Mouse (Mus musculus) neural tube, embryonic 11.5 days (tissue): ENCODE data around the gene Galnt6. TPM values are rescaled to one million over a fixed set of nuclear protein-coding genes. Genes with fewer than 3 reads are reported as not detected.
A peak's percentile ranks its signal among the peaks of the same experiment; 100 is the strongest.

Source experiments
- ATAC-seq: fragments of 200-750 bp; cut with Nextera tagmentation; 2 replicates; pipeline ENCODE4 v1.8.0; 2017; ENCODE audit warnings: moderate number of reproducible peaks, mild to moderate bottlenecking, moderate TSS enrichment, moderate library complexity; ENCODE audit not compliant: insufficient read depth, low FRiP score, low TSS enrichment
- DNase-seq: peaks from one replicate; pipeline ENCODE4 v3.0.0-alpha.2; 2015; ENCODE audit warnings: low spot score
- H3K27ac ChIP-seq: fragments of 300-500 bp; sonication (generic); 2 replicates; pipeline ENCODE4 v1.5.1; 2014; ENCODE audit warnings: low read depth, mild to moderate bottlenecking, low read length
- H3K27me3 ChIP-seq: fragments of 300-500 bp; sonication (generic); 2 replicates; pipeline ENCODE4 v1.6.1; 2014; ENCODE audit warnings: mild to moderate bottlenecking, low read length, mixed read lengths; ENCODE audit not compliant: control insufficient read depth, insufficient read depth
- H3K36me3 ChIP-seq: fragments of 300-500 bp; sonication (generic); 2 replicates; pipeline ENCODE4 v1.6.1; 2014; ENCODE audit warnings: mild to moderate bottlenecking, low read length, moderate library complexity, mixed read lengths; ENCODE audit not compliant: control insufficient read depth, insufficient read depth
- H3K4me1 ChIP-seq: fragments of 300-500 bp; sonication (generic); 2 replicates; pipeline ENCODE4 v1.6.1; 2014; ENCODE audit warnings: low read length, mixed read lengths; ENCODE audit not compliant: control insufficient read depth, insufficient read depth
- H3K4me2 ChIP-seq: fragments of 300-500 bp; sonication (generic); 2 replicates; pipeline ENCODE4 v1.6.1; 2014; ENCODE audit warnings: low read depth, mild to moderate bottlenecking, moderate library complexity
- H3K4me3 ChIP-seq: fragments of 300-500 bp; sonication (generic); 2 replicates; pipeline ENCODE4 v1.5.1; 2014; ENCODE audit warnings: low read depth, low read length
- H3K9ac ChIP-seq: fragments of 300-500 bp; sonication (generic); 2 replicates; pipeline ENCODE4 v1.6.1; 2014; ENCODE audit warnings: mild to moderate bottlenecking, low read length
- H3K9me3 ChIP-seq: fragments of 300-500 bp; sonication (generic); 2 replicates; pipeline ENCODE4 v1.6.1; 2016; ENCODE audit warnings: low read length; ENCODE audit not compliant: control insufficient read depth
- WGBS: fragments of 180-500 bp; shearing (Covaris S2); extraction: QIAGEN DNeasy Blood & Tissue Kit; methylation state at CpG from one replicate; pipeline ENCODE4 v1.1.7; 2014; 5-methylcytosine and 5-hydroxymethylcytosine counted together
- polyA plus RNA-seq: library from polyadenylated mRNA; unstranded; fragments of >200 nt; fragmentation: Nextera tagmentation; extraction: Ambion mirVana; gene quantifications from 2 replicates; pipeline ENCODE4 v1.2.1, GENCODE M21; 2014

Galnt6 gene
- polyA plus RNA-seq, 1 experiment from 2014 or later = 0.11 TPM

GRCm38 (mm10) chr15:100732580-100732979 is 3.4 kb upstream of the Galnt6 start:
- Histone ChIP-seq H3K9me3 (no peaks in the 10 kb centered on the region), H3K27me3 (peaks cover 30% of the 10 kb centered on the region), H3K4me3 (no peak overlapping the region), H3K36me3 (no peaks in the 10 kb centered on the region), H3K27ac (no peak overlapping the region), H3K9ac (no peak overlapping the region), H3K4me1 (peaks cover 4% of the 10 kb centered on the region; the same call in 1 of the 2 replicates), H3K4me2 (no peak overlapping the region)
- ATAC-seq (no peak), DNase-seq (no peak)
- 35% methylated on average over 5 of the region's 5 CpGs for WGBS

GRCm38 (mm10) chr15:100731081-100731480 is 1.9 kb upstream of the Galnt6 start:
- no peak overlapping the region for H3K4me3 ChIP-seq
- H3K9ac ChIP-seq = no peak overlapping the region
- DNase-seq (no peak), ATAC-seq (no peak)
- H3K27ac ChIP-seq = no peak overlapping the region
- H3K4me2 ChIP-seq = no peak overlapping the region
- WGBS = 58% methylated on average over 9 of the region's 9 CpGs
- H3K9me3 ChIP-seq = no peaks in the 10 kb centered on the region
- peaks cover 30% of the 10 kb centered on the region for H3K27me3 ChIP-seq
- peaks cover 4% of the 10 kb centered on the region; the same call in 1 of the 2 replicates for H3K4me1 ChIP-seq
- H3K36me3 ChIP-seq = no peaks in the 10 kb centered on the region

DNA sequence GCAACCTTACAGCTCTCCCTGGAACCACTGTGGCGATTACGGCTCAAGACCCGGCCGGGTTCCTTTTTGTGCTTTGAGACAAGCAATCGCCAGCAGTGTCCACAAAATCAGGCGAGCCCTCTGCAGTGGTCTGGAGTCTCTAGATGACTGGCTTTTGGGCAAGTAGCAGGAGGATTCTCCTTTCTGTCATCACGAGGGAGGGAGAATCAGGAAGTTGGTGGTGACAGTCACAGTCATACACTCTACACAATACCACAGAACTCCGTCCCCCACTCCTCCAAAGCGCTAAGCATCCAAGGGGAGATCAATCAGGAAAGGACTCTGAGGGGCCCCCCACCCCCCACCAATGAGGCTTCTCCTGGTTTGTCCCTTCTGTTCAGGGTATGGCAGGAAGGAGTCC is 590 bp downstream of the Galnt6 start:
- no peak for ATAC-seq
- H3K4me3 ChIP-seq = peak overlapping the region; percentile 34
- peak overlapping the region; percentile 31; the same call in 1 of the 2 replicates for H3K9ac ChIP-seq
- peaks cover 4% of the 10 kb centered on the region; the same call in 1 of the 2 replicates for H3K4me1 ChIP-seq
- no peak overlapping the region for H3K27ac ChIP-seq
- no peaks in the 10 kb centered on the region for H3K9me3 ChIP-seq
- DNase-seq = no peak
- H3K4me2 ChIP-seq = peak overlapping the region; percentile 47
- H3K27me3 ChIP-seq = peaks cover 30% of the 10 kb centered on the region
- WGBS = 19% methylated on average over 9 of the region's 9 CpGs
- H3K36me3 ChIP-seq = no peaks in the 10 kb centered on the region

- peaks cover 30% of the 10 kb centered on the region for H3K27me3 ChIP-seq
- H3K27ac ChIP-seq = no peak overlapping the region
- H3K9me3 ChIP-seq = no peaks in the 10 kb centered on the region
- no peaks in the 10 kb centered on the region for H3K36me3 ChIP-seq
- DNase-seq (no peak), ATAC-seq (no peak)
- H3K4me3 ChIP-seq = no peak overlapping the region
- H3K4me2 ChIP-seq = no peak overlapping the region
- 83% methylated on average over 11 of the region's 11 CpGs for WGBS
- no peak overlapping the region for H3K9ac ChIP-seq
- peaks cover 4% of the 10 kb centered on the region; the same call in 1 of the 2 replicates for H3K4me1 ChIP-seq
Measured at GRCm38 (mm10) chr15:100727834-100728233, 1.3 kb downstream of the Galnt6 start.

- H3K36me3 ChIP-seq = no peaks in the 10 kb centered on the region
- H3K27me3 ChIP-seq = peaks cover 30% of the 10 kb centered on the region
- no peak overlapping the region for H3K27ac ChIP-seq
- H3K9ac ChIP-seq = no peak overlapping the region
- no peak for ATAC-seq
- 85% methylated on average over 11 of the region's 11 CpGs for WGBS
- DNase-seq = no peak
- H3K4me2 ChIP-seq = no peak overlapping the region
- H3K4me1 ChIP-seq = peaks cover 4% of the 10 kb centered on the region; the same call in 1 of the 2 replicates
- H3K9me3 ChIP-seq = no peaks in the 10 kb centered on the region
- no peak overlapping the region for H3K4me3 ChIP-seq
Measured at GRCm38 (mm10) chr15:100726721-100727120, 2.5 kb downstream of the Galnt6 start.

DNA sequence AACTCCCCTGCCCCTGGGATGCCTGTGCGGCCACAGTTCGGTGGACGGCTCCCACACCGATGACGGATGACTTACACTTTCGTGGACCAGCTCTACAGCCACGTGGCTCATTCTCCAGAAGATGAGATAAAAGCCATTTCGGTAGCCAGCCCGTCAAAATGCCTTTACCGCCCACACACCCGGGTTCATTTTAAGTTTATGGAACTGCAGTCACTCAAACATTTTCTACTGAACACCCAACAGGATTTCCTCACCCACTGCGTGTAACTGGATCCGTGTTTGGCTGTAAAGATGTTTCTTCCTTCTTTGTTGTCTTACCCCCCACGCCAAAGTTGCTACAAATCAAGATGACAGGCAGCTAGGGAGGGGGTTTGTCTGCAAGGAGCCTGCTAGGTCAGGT is 5.7 kb downstream of the Galnt6 start:
- Histone ChIP-seq H3K36me3 (no peaks in the 10 kb centered on the region), H3K4me1 (no peaks in the 10 kb centered on the region), H3K4me3 (no peak overlapping the region), H3K4me2 (no peak overlapping the region), H3K27me3 (peaks cover 8% of the 10 kb centered on the region), H3K9ac (no peak overlapping the region), H3K9me3 (no peaks in the 10 kb centered on the region), H3K27ac (no peak overlapping the region)
- WGBS = 77% methylated on average over 14 of the region's 14 CpGs
- no peak for ATAC-seq
- DNase-seq = no peak

- H3K9me3 ChIP-seq = no peaks in the 10 kb centered on the region
- H3K4me3 ChIP-seq = no peak overlapping the region
- H3K36me3 ChIP-seq = no peaks in the 10 kb centered on the region
- H3K27ac ChIP-seq = no peak overlapping the region
- no peak overlapping the region for H3K9ac ChIP-seq
- ATAC-seq = no peak
- no peak overlapping the region for H3K4me2 ChIP-seq
- H3K27me3 ChIP-seq = no peaks in the 10 kb centered on the region; the same call in 1 of the 2 replicates
- no peaks in the 10 kb centered on the region for H3K4me1 ChIP-seq
- DNase-seq = no peak
- WGBS = 83% methylated on average over 6 of the region's 6 CpGs
Measured at GRCm38 (mm10) chr15:100722564-100722963, 6.6 kb downstream of the Galnt6 start.

DNA sequence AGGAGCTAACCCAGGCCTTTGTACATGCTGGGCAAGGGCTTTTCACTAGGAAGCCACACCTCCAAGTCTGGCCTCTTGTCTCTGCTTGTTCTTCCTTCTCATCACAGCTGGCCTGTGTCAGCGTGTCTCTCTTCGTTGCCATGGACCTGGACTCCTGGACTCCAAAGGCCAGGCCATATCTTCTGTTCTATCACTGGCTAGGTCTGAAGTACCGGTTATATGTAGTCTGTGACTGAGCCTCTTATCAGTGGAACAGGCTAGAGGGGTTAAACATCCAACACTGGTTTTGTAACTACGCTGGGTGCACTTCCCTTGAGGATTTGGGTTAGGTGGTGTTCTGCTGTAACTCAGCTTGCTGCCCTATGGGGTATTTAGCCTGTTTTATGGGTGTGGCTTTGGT is 7.2 kb downstream of the Galnt6 start:
- ATAC-seq (no peak), DNase-seq (no peak)
- Histone ChIP-seq H3K4me2 (no peak overlapping the region), H3K27ac (no peak overlapping the region), H3K4me3 (no peak overlapping the region), H3K9ac (no peak overlapping the region), H3K9me3 (no peaks in the 10 kb centered on the region), H3K4me1 (no peaks in the 10 kb centered on the region), H3K27me3 (no peaks in the 10 kb centered on the region; the same call in 1 of the 2 replicates), H3K36me3 (no peaks in the 10 kb centered on the region)
- WGBS = 77% methylated on average over 4 of the region's 4 CpGs

DNA sequence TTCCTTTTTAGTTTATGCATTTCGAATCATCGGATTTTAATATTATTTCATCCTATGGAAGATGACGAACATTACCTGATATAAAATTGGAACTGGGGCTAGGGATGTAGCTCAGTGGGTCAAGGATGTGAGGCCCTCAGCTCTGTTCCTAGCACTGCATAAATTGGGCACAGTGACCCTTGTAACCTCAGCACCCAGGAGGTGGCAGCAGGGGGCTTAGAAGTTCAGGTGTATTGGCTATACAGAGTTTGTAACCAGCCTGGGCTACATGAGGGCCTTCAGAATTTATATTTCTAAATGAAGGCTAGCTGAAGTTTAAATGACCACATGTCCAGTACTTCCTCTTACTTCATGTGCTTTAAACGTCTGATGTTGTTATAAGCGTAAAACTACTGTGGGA is 7.7 kb downstream of the Galnt6 start:
- Histone ChIP-seq H3K4me1 (no peaks in the 10 kb centered on the region), H3K36me3 (no peaks in the 10 kb centered on the region), H3K4me2 (no peak overlapping the region), H3K27ac (no peak overlapping the region), H3K4me3 (no peak overlapping the region), H3K9me3 (no peaks in the 10 kb centered on the region), H3K9ac (no peak overlapping the region), H3K27me3 (no peaks in the 10 kb centered on the region)
- no peak for ATAC-seq
- DNase-seq = no peak
- WGBS = 92% methylated on average over 5 of the region's 5 CpGs
